Mouse (Mus musculus): ENCODE measurements around the gene Bend5.

DNA sequence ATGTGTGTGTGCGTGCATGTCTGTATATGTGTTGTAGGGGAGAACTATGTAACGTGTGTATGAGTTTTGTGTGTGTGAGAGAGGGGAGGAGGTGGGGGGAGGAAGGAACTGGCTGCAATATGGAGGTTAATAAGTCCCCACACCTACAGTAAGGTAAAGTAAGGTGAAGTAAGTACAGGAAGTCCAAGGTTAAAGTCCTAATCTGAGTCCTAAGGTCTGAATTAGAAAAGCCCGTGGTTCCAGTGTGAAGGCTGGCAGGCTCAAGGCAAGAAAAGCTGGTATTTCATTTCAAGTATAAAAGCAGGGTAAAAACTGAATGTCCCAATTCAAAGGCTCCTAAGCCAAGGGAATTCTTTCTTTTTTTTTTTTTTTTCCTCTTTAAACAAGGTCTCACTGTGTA, 36.7 kb upstream of the Bend5 start:
- TF ChIP-seq CTCF (IDR thresholded peaks at IDR 0.05; ENCODE audit: borderline replicate concordance, control insufficient read depth, extremely low read depth, insufficient read depth, low read length, poor library complexity): no peak
- TF ChIP-seq POLR2A (IDR thresholded peaks at IDR 0.05; ENCODE audit: control insufficient read depth, extremely low read depth, insufficient read depth, low read length, poor library complexity): no peak
